Mouse (Mus musculus) heart, postnatal 0 days (tissue): ENCODE results near the gene Slc9a7.

Experiments used
- CTCF ChIP-seq: IDR thresholded peaks from 2 replicates; pipeline ENCODE4 v1.5.1; 2016; ENCODE audit warnings: antibody characterized with exemption, control low read depth, low read depth
- EP300 ChIP-seq: IDR thresholded peaks from 2 replicates; pipeline ENCODE4 v1.6.1; 2016; ENCODE audit warnings: antibody characterized with exemption, low read depth

- no peak for TF ChIP-seq CTCF
- TF ChIP-seq EP300 = no peak
Measured at GRCm38 (mm10) chrX:20117717-20118116, 173.9 kb downstream of the Slc9a7 start.
